Mouse (Mus musculus): ENCODE measurements at regions not wholly inside any gene's neighbourhood (a gene's known extent, or its start where the extent isn't known, plus 50 kb on each side); places are given as distances from the start of the nearest gene placed in this dataset.

- TF ChIP-seq CTCF (IDR thresholded peaks at IDR 0.05; ENCODE audit: control insufficient read depth, insufficient read depth, low read length) (no peak), POLR2A (IDR thresholded peaks at IDR 0.05; ENCODE audit: borderline replicate concordance, control insufficient read depth, low read depth, low read length) (no peak)
Observed at GRCm38 (mm10) chr7:69770980-69771348, 595.6 kb downstream of the Nr2f2 start.

Data from bone marrow, adult 2 months (tissue).